Mouse (Mus musculus): Measurements from ENCODE around the gene Gm21488. TPM values are rescaled to one million over a fixed set of nuclear protein-coding genes. Genes with fewer than 3 reads are reported as not detected.
"Not testable (repeated sequence)": the region's sequence is repeated elsewhere in the genome, so short reads cannot be mapped to it uniquely, and the experiment has no call there.

The Gm21488 gene
- not detected in 2 replicates for polyA plus RNA-seq (2015; fragmentation: Nextera tagmentation; extraction: Ambion mirVana)

- H3K36me3 ChIP-seq; H3K9ac ChIP-seq; H3K4me1 ChIP-seq; H3K27ac ChIP-seq; ATAC-seq (ENCODE audit: insufficient number of reproducible peaks, insufficient read depth, low FRiP score, low TSS enrichment, low read depth); H3K9me3 ChIP-seq; H3K27me3 ChIP-seq; H3K4me2 ChIP-seq; H3K4me3 ChIP-seq: not testable (repeated sequence)
- WGBS: no CpG with 5 or more reads among the region's 5 CpGs
These were observed at the start of gene Gm21488 for GRCm38 (mm10) chrY:27521820-27522219. Gene Gm21488 (minus strand): TSS chrY:27521920.
